In genomic region chr12:118303066-118303465, GRCm38 (mm10) we compare ENCODE assay signal across 9 mouse cellular contexts. TPM values are rescaled to one million over a fixed set of nuclear protein-coding genes. Genes with fewer than 3 reads are reported as not detected.
A peak's percentile ranks its signal among the peaks of the same experiment; 100 is the strongest.
DNase-seq lines count a peak whose midpoint lies in the region; ATAC-seq and TF ChIP-seq lines count a peak whose summit lies in the region.
"Had no signal": no experiment of that assay in that cellular context is flagged by ENCODE, and none has a peak within 500 bp of the region (broad histone marks: within the 10 kb centered on the region; RNA-seq: fewer than 3 reads in every experiment).

No protein-coding gene starts in this region.

- peak overlapping the region; percentile 81; the same call in 1 of the 2 replicates for H3K9ac ChIP-seq in heart, embryonic 13.5 days
- H3K9ac ChIP-seq in forebrain, embryonic 13.5 days: no peak overlapping the region
- H3K9ac ChIP-seq in liver, embryonic 15.5 days: peak overlapping the region; percentile 74

- peak overlapping the region; percentile 80 for H3K4me3 ChIP-seq in heart, embryonic 13.5 days
- H3K4me3 ChIP-seq in G1E (ENCODE audit: low read depth, low read length): peak overlapping the region; percentile 90; the same call in 1 of the 2 replicates
- H3K4me3 ChIP-seq in forebrain, embryonic 13.5 days: peak overlapping the region; percentile 76; the same call in 1 of the 2 replicates
- peak overlapping the region; percentile 83 for H3K4me3 ChIP-seq in liver, embryonic 15.5 days (replicated peaks)

- H3K4me1 ChIP-seq in heart, embryonic 13.5 days: peaks cover 30% of the 10 kb centered on the region
- peaks cover 54% of the 10 kb centered on the region for H3K4me1 ChIP-seq in G1E (ENCODE audit: insufficient read depth, low read depth, low read length)
- H3K4me1 ChIP-seq in forebrain, embryonic 13.5 days: peaks cover 28% of the 10 kb centered on the region
- H3K4me1 ChIP-seq in liver, embryonic 15.5 days (replicated peaks): peaks cover 46% of the 10 kb centered on the region

- ATAC-seq in heart, embryonic 13.5 days (ENCODE audit: extremely low read depth, insufficient number of reproducible peaks, low FRiP score, low TSS enrichment): no peak
- no peak for ATAC-seq in G1E (ENCODE audit: extremely low read depth, insufficient number of reproducible peaks, low FRiP score, poor library complexity, severe bottlenecking)
- no peak for ATAC-seq in forebrain, embryonic 13.5 days
- no peak for ATAC-seq in liver, embryonic 15.5 days (ENCODE audit: insufficient read depth)

- 92% methylated on average over 5 of the region's 5 CpGs for WGBS in heart, embryonic 13.5 days
- 94% methylated on average over 5 of the region's 5 CpGs for WGBS in forebrain, embryonic 13.5 days
- 45% methylated on average over 5 of the region's 5 CpGs for WGBS in liver, embryonic 15.5 days (ENCODE audit: insufficient replicate concordance)

- no peaks in the 10 kb centered on the region for H3K27me3 ChIP-seq in heart, embryonic 13.5 days (replicated peaks)
- no peaks in the 10 kb centered on the region for H3K27me3 ChIP-seq in G1E (ENCODE audit: insufficient read depth, low read length)
- no peaks in the 10 kb centered on the region for H3K27me3 ChIP-seq in forebrain, embryonic 13.5 days
- H3K27me3 ChIP-seq in liver, embryonic 15.5 days: no peaks in the 10 kb centered on the region

- no peak for DNase-seq in heart, postnatal 14 days
- no peak for DNase-seq in G1E (ENCODE audit: low spot score)
- DNase-seq in natural killer cell, adult 2 months (ENCODE audit: low spot score in 2 of 2): no peak
- DNase-seq in Muller cell, postnatal 12 days (ENCODE audit: inconsistent ontology term): no peak
- no peak for DNase-seq in right cerebral cortex, adult 18-20 months
- DNase-seq: retina, postnatal 1 day had no signal

- H3K9me3 ChIP-seq in heart, embryonic 13.5 days: no peaks in the 10 kb centered on the region
- H3K9me3 ChIP-seq in G1E (replicated peaks): no peaks in the 10 kb centered on the region
- no peaks in the 10 kb centered on the region for H3K9me3 ChIP-seq in forebrain, embryonic 13.5 days (replicated peaks)
- no peaks in the 10 kb centered on the region for H3K9me3 ChIP-seq in liver, embryonic 15.5 days (replicated peaks)

- intact Hi-C loops in heart, postnatal 14 days (cut with DNase I): loop anchor here (5.0 kb wide), 2 partner anchors 311 to 549 kb away; no protein-coding TSS in a partner anchor

- H3K36me3 ChIP-seq in heart, embryonic 13.5 days: peaks cover 7% of the 10 kb centered on the region; the same call in 1 of the 2 replicates
- H3K36me3 ChIP-seq in G1E (replicated peaks): peaks cover 11% of the 10 kb centered on the region
- 0 out of 2 replicates have a peak, but pooled peaks cover 9% of the 10 kb centered on the region for H3K36me3 ChIP-seq in forebrain, embryonic 13.5 days (ENCODE audit: poor library complexity, severe bottlenecking)
- peaks cover 14% of the 10 kb centered on the region; the same call in 1 of the 2 replicates for H3K36me3 ChIP-seq in liver, embryonic 15.5 days (replicated peaks)

- H3K27ac ChIP-seq in heart, embryonic 13.5 days (replicated peaks): peak overlapping the region; percentile 78
- H3K27ac ChIP-seq in forebrain, embryonic 13.5 days: peak overlapping the region; percentile 98; the same call in 1 of the 2 replicates
- H3K27ac ChIP-seq in liver, embryonic 15.5 days (replicated peaks): peak overlapping the region; percentile 96

- H3K4me2 ChIP-seq in heart, embryonic 13.5 days: peak overlapping the region; percentile 86
- peak overlapping the region; percentile 72 for H3K4me2 ChIP-seq in forebrain, embryonic 13.5 days
- H3K4me2 ChIP-seq in liver, embryonic 15.5 days: peak overlapping the region; percentile 84

- no peak for TF ChIP-seq CTCF in G1E (IDR thresholded peaks at IDR 0.05; ENCODE audit: low read depth, low read length)

RNA-seq across cellular contexts. Expression of gene Sp4, which starts 1.8 kb away (rescaled TPM):
- 5.6 and 6.0 TPM in 2 replicates for polyA plus RNA-seq in heart, embryonic 13.5 days (2015; fragmentation: Nextera tagmentation; extraction: Ambion mirVana)
- total RNA-seq in heart, postnatal 14 days (2021): 10 to 100 TPM; 10.2 to 10.3 TPM
- 19.6 and 38.6 TPM in 2 replicates for total RNA-seq in G1E (2014; fragmentation: Nextera tagmentation)
- 12.8 and 14.9 TPM in 2 replicates for total RNA-seq in G1E (2017)
- polyA plus RNA-seq in G1E (2012): 12.7 and 19.6 TPM in 2 replicates
- polyA plus RNA-seq in forebrain, embryonic 13.5 days (2015; fragmentation: Nextera tagmentation; extraction: Ambion mirVana): 20.0 and 21.7 TPM in 2 replicates
- 5.3 and 5.5 TPM in 2 replicates for polyA plus RNA-seq in liver, embryonic 15.5 days (2015; fragmentation: Nextera tagmentation; extraction: Ambion mirVana)
